Mouse (Mus musculus) forebrain, embryonic 15.5 days (tissue): Measurements from ENCODE around the gene Timp3. TPM values are rescaled to one million over a fixed set of nuclear protein-coding genes. Genes with fewer than 3 reads are reported as not detected.

Experiments
- ATAC-seq: fragments of 200-750 bp; cut with Nextera tagmentation; replicated peaks from 2 replicates; pipeline ENCODE4 v1.8.0; 2017; ENCODE audit warnings: mild to moderate bottlenecking, moderate TSS enrichment, moderate library complexity
- H3K27ac ChIP-seq: fragments of 300-500 bp; sonication (generic); replicated peaks from 2 replicates; pipeline ENCODE4 v1.5.1; 2015; ENCODE audit warnings: mild to moderate bottlenecking, inconsistent platforms
- H3K27me3 ChIP-seq: fragments of 300-500 bp; sonication (generic); 2 replicates; pipeline ENCODE4 v1.6.1; 2015; ENCODE audit warnings: inconsistent platforms
- H3K36me3 ChIP-seq: fragments of 300-500 bp; sonication (generic); 2 replicates; pipeline ENCODE4 v1.6.1; 2015; ENCODE audit warnings: mild to moderate bottlenecking, inconsistent platforms
- H3K4me1 ChIP-seq: fragments of 300-500 bp; sonication (generic); 2 replicates; pipeline ENCODE4 v1.6.1; 2015; ENCODE audit warnings: inconsistent platforms
- H3K4me2 ChIP-seq: fragments of 300-500 bp; sonication (generic); replicated peaks from 2 replicates; pipeline ENCODE4 v1.6.1; 2015; ENCODE audit warnings: mild to moderate bottlenecking, inconsistent platforms
- H3K4me3 ChIP-seq: fragments of 300-500 bp; sonication (generic); 2 replicates; pipeline ENCODE4 v1.5.1; 2015; ENCODE audit warnings: mild to moderate bottlenecking, inconsistent platforms
- H3K9ac ChIP-seq: fragments of 300-500 bp; sonication (generic); replicated peaks from 2 replicates; pipeline ENCODE4 v1.6.1; 2015; ENCODE audit warnings: mild to moderate bottlenecking, inconsistent platforms
- H3K9me3 ChIP-seq: fragments of 300-500 bp; sonication (generic); 2 replicates; pipeline ENCODE4 v1.6.1; 2016; ENCODE audit warnings: inconsistent platforms
- WGBS: fragments of 180-500 bp; shearing (Covaris S2); methylation state at CpG from one replicate; pipeline ENCODE4 v1.1.7; 2015; ENCODE audit warnings: mixed read lengths; 5-methylcytosine and 5-hydroxymethylcytosine counted together
- polyA plus RNA-seq: library from polyadenylated mRNA; unstranded; fragments of >200 nt; fragmentation: Nextera tagmentation; extraction: Ambion mirVana; gene quantifications from 2 replicates; pipeline ENCODE4 v1.2.1, GENCODE M21; 2015

Gene Timp3
- polyA plus RNA-seq, 1 experiment from 2014 or later: 16.9 TPM

- H3K4me3 ChIP-seq: no peak overlapping the region
- H3K4me1 ChIP-seq: peaks cover 5% of the 10 kb centered on the region
- 81% methylated on average over 6 of the region's 6 CpGs for WGBS
- H3K27ac ChIP-seq: no peak overlapping the region
- no peaks in the 10 kb centered on the region for H3K27me3 ChIP-seq
- no peak for ATAC-seq
- no peaks in the 10 kb centered on the region for H3K36me3 ChIP-seq
- no peak overlapping the region for H3K4me2 ChIP-seq
- H3K9ac ChIP-seq: no peak overlapping the region
- no peaks in the 10 kb centered on the region for H3K9me3 ChIP-seq
These were observed 43.2 kb downstream of the Timp3 start for GRCm38 (mm10) chr10:86343362-86343761.

DNA sequence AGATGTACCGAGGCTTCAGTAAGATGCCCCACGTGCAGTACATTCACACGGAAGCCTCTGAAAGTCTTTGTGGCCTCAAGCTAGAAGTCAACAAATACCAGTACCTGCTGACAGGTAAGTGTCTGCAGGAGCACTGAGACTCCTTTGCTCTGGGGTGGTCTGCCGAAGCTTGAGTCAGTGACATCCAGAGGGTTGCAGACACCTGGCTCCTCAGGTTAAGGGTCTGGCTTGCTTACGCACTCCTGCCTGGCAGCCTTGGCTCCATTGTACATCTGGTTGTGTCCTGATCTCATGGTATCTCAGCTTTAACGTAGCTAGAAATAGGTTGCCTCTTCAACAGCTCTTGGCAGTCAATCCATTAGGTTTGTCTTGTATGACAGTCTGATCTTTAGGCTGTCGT is 43.8 kb downstream of the Timp3 start:
- 91% methylated on average over 7 of the region's 7 CpGs for WGBS
- H3K4me1 ChIP-seq: peaks cover 5% of the 10 kb centered on the region
- no peak overlapping the region for H3K27ac ChIP-seq
- H3K27me3 ChIP-seq: no peaks in the 10 kb centered on the region
- no peaks in the 10 kb centered on the region for H3K36me3 ChIP-seq
- H3K9me3 ChIP-seq: no peaks in the 10 kb centered on the region
- no peak overlapping the region for H3K9ac ChIP-seq
- H3K4me2 ChIP-seq: no peak overlapping the region
- no peak overlapping the region for H3K4me3 ChIP-seq
- no peak for ATAC-seq

DNA sequence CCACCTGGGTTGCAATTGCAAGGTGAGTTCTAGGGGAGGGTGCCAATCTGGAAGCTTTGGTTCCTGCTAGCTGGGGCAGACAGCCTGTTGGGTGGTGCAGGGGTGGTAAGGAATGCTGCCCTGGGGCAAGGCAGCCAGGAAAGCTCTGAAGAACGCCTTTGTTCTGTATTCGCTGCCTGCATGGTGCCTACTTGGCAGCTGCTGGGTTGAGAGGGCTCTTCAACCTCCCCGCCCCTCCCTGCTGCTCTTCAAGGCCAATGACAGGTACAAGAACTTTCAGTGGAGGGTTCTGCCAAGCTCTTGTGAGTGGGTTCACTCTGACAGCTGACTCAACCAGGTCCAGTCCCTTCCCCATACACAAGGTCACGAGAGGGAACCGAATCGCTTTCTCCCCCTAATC is 44.5 kb downstream of the Timp3 start:
- Histone ChIP-seq H3K4me3 (no peak overlapping the region), H3K9me3 (no peaks in the 10 kb centered on the region), H3K4me2 (no peak overlapping the region), H3K27me3 (no peaks in the 10 kb centered on the region), H3K4me1 (peaks cover 5% of the 10 kb centered on the region), H3K9ac (no peak overlapping the region), H3K36me3 (no peaks in the 10 kb centered on the region), H3K27ac (no peak overlapping the region)
- 77% methylated on average over 6 of the region's 6 CpGs for WGBS
- no peak for ATAC-seq

GRCm38 (mm10) chr10:86345645-86346044 is 45.5 kb downstream of the Timp3 start:
- no peak for ATAC-seq
- WGBS: 92% methylated on average over 9 of the region's 9 CpGs
- no peak overlapping the region for H3K4me3 ChIP-seq
- peaks cover 5% of the 10 kb centered on the region for H3K4me1 ChIP-seq
- H3K27me3 ChIP-seq: no peaks in the 10 kb centered on the region
- no peak overlapping the region for H3K27ac ChIP-seq
- no peak overlapping the region for H3K9ac ChIP-seq
- H3K36me3 ChIP-seq: no peaks in the 10 kb centered on the region
- no peaks in the 10 kb centered on the region for H3K9me3 ChIP-seq
- H3K4me2 ChIP-seq: no peak overlapping the region

- Histone ChIP-seq H3K4me3 (no peak overlapping the region), H3K27ac (no peak overlapping the region), H3K9ac (no peak overlapping the region), H3K4me2 (no peak overlapping the region), H3K4me1 (peaks cover 5% of the 10 kb centered on the region), H3K36me3 (no peaks in the 10 kb centered on the region), H3K27me3 (no peaks in the 10 kb centered on the region), H3K9me3 (no peaks in the 10 kb centered on the region)
- WGBS: 61% methylated on average over 3 of the region's 3 CpGs
- ATAC-seq: no peak
These were observed 46.2 kb downstream of the Timp3 start for GRCm38 (mm10) chr10:86346235-86346840.

- Histone ChIP-seq H3K4me2 (no peak overlapping the region), H3K4me1 (no peaks in the 10 kb centered on the region), H3K4me3 (no peak overlapping the region), H3K27me3 (no peaks in the 10 kb centered on the region), H3K36me3 (no peaks in the 10 kb centered on the region; the same call in 1 of the 2 replicates), H3K9me3 (no peaks in the 10 kb centered on the region), H3K27ac (no peak overlapping the region), H3K9ac (no peak overlapping the region)
- WGBS: 86% methylated on average over 2 of the region's 2 CpGs
- no peak for ATAC-seq
These were observed 51.1 kb downstream of the Timp3 start for GRCm38 (mm10) chr10:86351287-86351686.

DNA sequence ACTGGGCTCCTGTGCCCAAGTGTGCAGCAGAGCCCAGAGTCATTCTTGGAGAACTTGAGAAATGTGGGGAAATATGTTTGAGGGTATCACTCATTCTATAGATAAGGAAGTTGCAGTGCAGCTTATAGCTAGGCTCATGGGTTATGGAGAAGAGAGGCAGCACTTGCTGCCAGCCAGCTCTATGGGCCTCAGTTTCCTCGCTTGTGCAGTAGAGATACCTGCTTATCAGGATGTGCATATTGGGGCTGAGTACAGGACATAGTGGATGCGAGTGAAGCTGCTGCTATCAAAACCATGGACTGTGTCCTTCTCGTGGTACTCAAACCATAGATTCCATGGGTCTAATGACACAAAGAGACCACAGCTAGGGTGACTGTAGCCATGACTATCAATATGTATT is 52.3 kb downstream of the Timp3 start:
- H3K4me1 ChIP-seq: no peaks in the 10 kb centered on the region
- no peaks in the 10 kb centered on the region for H3K9me3 ChIP-seq
- H3K4me2 ChIP-seq: no peak overlapping the region
- H3K27ac ChIP-seq: no peak overlapping the region
- no peaks in the 10 kb centered on the region for H3K27me3 ChIP-seq
- no peak overlapping the region for H3K4me3 ChIP-seq
- WGBS: 96% methylated on average over 3 of the region's 3 CpGs
- H3K9ac ChIP-seq: no peak overlapping the region
- ATAC-seq: no peak
- no peaks in the 10 kb centered on the region; the same call in 1 of the 2 replicates for H3K36me3 ChIP-seq

- H3K4me2 ChIP-seq: no peak overlapping the region
- no peaks in the 10 kb centered on the region for H3K27me3 ChIP-seq
- no peak overlapping the region for H3K4me3 ChIP-seq
- peaks cover 14% of the 10 kb centered on the region for H3K4me1 ChIP-seq
- H3K36me3 ChIP-seq: no peaks in the 10 kb centered on the region; the same call in 1 of the 2 replicates
- WGBS: 58% methylated on average over 5 of the region's 5 CpGs
- no peaks in the 10 kb centered on the region for H3K9me3 ChIP-seq
- ATAC-seq: no peak
- H3K9ac ChIP-seq: no peak overlapping the region
- H3K27ac ChIP-seq: no peak overlapping the region
These were observed 56.8 kb downstream of the Timp3 start for GRCm38 (mm10) chr10:86356819-86357563.

DNA sequence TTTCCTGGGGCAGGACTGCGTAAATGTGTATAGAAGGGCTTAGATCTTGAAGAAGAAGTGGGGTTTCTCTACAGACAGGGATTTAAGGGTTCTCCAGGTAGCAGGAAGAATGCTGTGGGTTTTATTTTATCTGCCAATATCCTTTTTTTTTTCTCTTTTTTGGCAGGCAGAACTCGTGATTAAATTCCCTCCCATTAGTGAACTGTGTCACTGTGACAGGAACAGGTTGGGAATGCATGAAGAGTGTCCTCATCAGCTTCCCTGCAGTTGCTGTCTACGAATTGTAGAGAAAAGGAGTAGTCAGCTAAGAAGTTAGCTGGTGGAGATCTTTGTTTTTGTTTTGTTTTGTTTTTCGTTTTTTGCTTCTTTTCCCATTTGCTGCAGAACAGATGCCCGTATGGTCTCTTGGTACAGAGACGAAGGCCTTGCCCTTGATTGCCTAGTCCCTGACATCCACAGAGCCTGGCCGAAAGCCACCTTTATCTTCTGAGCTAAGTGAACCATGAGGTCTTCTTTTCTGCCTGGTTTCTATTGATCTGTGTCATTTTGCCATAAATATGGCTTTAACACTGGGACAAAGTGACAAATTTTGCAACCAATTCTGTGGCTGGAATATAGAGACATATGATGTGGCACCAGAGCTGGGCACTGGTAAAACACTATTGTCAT is 58.3 kb downstream of the Timp3 start:
- peaks cover 14% of the 10 kb centered on the region for H3K4me1 ChIP-seq
- peak overlapping the region; percentile 35; the same call in 1 of the 2 replicates for H3K27ac ChIP-seq
- H3K9ac ChIP-seq: no peak overlapping the region
- WGBS: 73% methylated on average over 7 of the region's 7 CpGs
- H3K27me3 ChIP-seq: no peaks in the 10 kb centered on the region
- no peaks in the 10 kb centered on the region; the same call in 1 of the 2 replicates for H3K36me3 ChIP-seq
- H3K4me2 ChIP-seq: no peak overlapping the region
- no peak overlapping the region for H3K4me3 ChIP-seq
- no peak for ATAC-seq
- no peaks in the 10 kb centered on the region for H3K9me3 ChIP-seq

GRCm38 (mm10) chr10:86359208-86359607 is 59.0 kb downstream of the Timp3 start:
- Histone ChIP-seq H3K36me3 (no peaks in the 10 kb centered on the region), H3K4me1 (peaks cover 14% of the 10 kb centered on the region), H3K9ac (no peak overlapping the region), H3K4me2 (no peak overlapping the region), H3K4me3 (no peak overlapping the region), H3K9me3 (no peaks in the 10 kb centered on the region), H3K27me3 (no peaks in the 10 kb centered on the region), H3K27ac (peak overlapping the region; percentile 9; the same call in 1 of the 2 replicates)
- peak; percentile 55 for ATAC-seq
- WGBS: 53% methylated on average over 2 of the region's 2 CpGs

DNA sequence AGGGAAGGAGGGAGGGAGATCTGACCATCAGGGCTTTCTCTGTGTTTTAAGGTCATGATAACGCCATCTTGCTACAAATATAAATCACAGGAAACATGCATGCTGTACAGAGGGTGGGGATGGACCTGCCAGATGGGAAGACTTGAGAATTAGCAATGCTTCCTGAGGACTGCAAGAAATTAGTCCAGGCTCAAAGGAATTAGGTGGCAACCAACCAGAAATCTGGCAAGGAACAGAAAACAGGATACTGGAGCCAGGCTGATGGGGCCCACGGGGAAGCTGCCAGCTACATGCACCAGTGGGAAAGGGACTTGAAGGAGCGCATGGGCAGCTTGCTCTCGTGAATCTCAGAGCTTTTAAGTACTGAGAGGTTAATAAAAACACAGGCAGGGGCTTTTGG is 59.5 kb downstream of the Timp3 start:
- Histone ChIP-seq H3K27ac (peak overlapping the region; percentile 9; the same call in 1 of the 2 replicates), H3K4me2 (no peak overlapping the region), H3K4me3 (no peak overlapping the region), H3K9ac (no peak overlapping the region), H3K36me3 (no peaks in the 10 kb centered on the region), H3K4me1 (peaks cover 14% of the 10 kb centered on the region), H3K27me3 (no peaks in the 10 kb centered on the region), H3K9me3 (no peaks in the 10 kb centered on the region)
- peak; percentile 60; the same call in 1 of the 2 replicates for ATAC-seq
- WGBS: 51% methylated on average over 4 of the region's 4 CpGs

GRCm38 (mm10) chr10:86363669-86364309 is 63.6 kb downstream of the Timp3 start:
- no peak overlapping the region for H3K4me3 ChIP-seq
- H3K4me1 ChIP-seq: peaks cover 12% of the 10 kb centered on the region
- H3K9me3 ChIP-seq: no peaks in the 10 kb centered on the region
- H3K4me2 ChIP-seq: no peak overlapping the region
- no peak overlapping the region for H3K9ac ChIP-seq
- no peak overlapping the region for H3K27ac ChIP-seq
- 82% methylated on average over 8 of the region's 8 CpGs for WGBS
- no peak for ATAC-seq
- no peaks in the 10 kb centered on the region for H3K36me3 ChIP-seq
- H3K27me3 ChIP-seq: no peaks in the 10 kb centered on the region
